Mouse (Mus musculus): ENCODE data around the gene Ubtd2. TPM values are rescaled to one million over a fixed set of nuclear protein-coding genes. Genes with fewer than 3 reads are reported as not detected.

Ubtd2 gene
- polyA plus RNA-seq, 1 experiment from 2014 or later, result 18.6 TPM

- WGBS, result 69% methylated on average over 5 of the region's 5 CpGs
- DNase-seq (ENCODE audit: low spot score) (no peak), ATAC-seq (ENCODE audit: low FRiP score, low TSS enrichment) (no peak)
- Histone ChIP-seq H3K4me1 (replicated peaks; ENCODE audit: control insufficient read depth, insufficient read depth) (no peaks in the 10 kb centered on the region), H3K9ac (ENCODE audit: low read length) (no peak overlapping the region), H3K4me2 (replicated peaks; ENCODE audit: low read depth) (no peak overlapping the region), H3K27ac (replicated peaks) (no peak overlapping the region), H3K36me3 (ENCODE audit: control insufficient read depth, insufficient read depth, low read length) (no peaks in the 10 kb centered on the region), H3K9me3 (ENCODE audit: control insufficient read depth, low read length) (no peaks in the 10 kb centered on the region), H3K27me3 (ENCODE audit: control insufficient read depth, insufficient read depth, low read length) (no peaks in the 10 kb centered on the region), H3K4me3 (ENCODE audit: low read depth, low read length) (no peak overlapping the region)
- TF ChIP-seq CTCF (IDR thresholded peaks at IDR 0.05; ENCODE audit: low read depth), result peak; percentile 32
- TF ChIP-seq EP300 (optimal IDR thresholded peaks at IDR 0.05), result no peak
Observed at GRCm38 (mm10) chr11:32475487-32476236, 20.5 kb downstream of the Ubtd2 start.

GRCm38 (mm10) chr11:32481525-32481924 lies 26.4 kb downstream of the Ubtd2 start:
- DNase-seq (ENCODE audit: low spot score) (no peak), ATAC-seq (ENCODE audit: low FRiP score, low TSS enrichment) (no peak)
- Histone ChIP-seq H3K36me3 (ENCODE audit: control insufficient read depth, insufficient read depth, low read length) (no peaks in the 10 kb centered on the region), H3K27ac (replicated peaks) (no peak overlapping the region), H3K4me3 (ENCODE audit: low read depth, low read length) (no peak overlapping the region), H3K4me1 (replicated peaks; ENCODE audit: control insufficient read depth, insufficient read depth) (no peaks in the 10 kb centered on the region), H3K4me2 (replicated peaks; ENCODE audit: low read depth) (no peak overlapping the region), H3K27me3 (ENCODE audit: control insufficient read depth, insufficient read depth, low read length) (no peaks in the 10 kb centered on the region), H3K9ac (ENCODE audit: low read length) (no peak overlapping the region), H3K9me3 (ENCODE audit: control insufficient read depth, low read length) (no peaks in the 10 kb centered on the region)
- WGBS, result 71% methylated on average over 2 of the region's 2 CpGs
- TF ChIP-seq EP300 (optimal IDR thresholded peaks at IDR 0.05) (no peak), CTCF (IDR thresholded peaks at IDR 0.05; ENCODE audit: low read depth) (no peak)

- no peaks in the 10 kb centered on the region for H3K27me3 ChIP-seq (ENCODE audit: control insufficient read depth, insufficient read depth, low read length)
- no peak overlapping the region for H3K27ac ChIP-seq (replicated peaks)
- H3K9ac ChIP-seq (ENCODE audit: low read length), result no peak overlapping the region
- DNase-seq (ENCODE audit: low spot score), result no peak
- WGBS, result 56% methylated on average over 3 of the region's 3 CpGs
- ATAC-seq (ENCODE audit: low FRiP score, low TSS enrichment), result no peak
- no peak overlapping the region for H3K4me3 ChIP-seq (ENCODE audit: low read depth, low read length)
- TF ChIP-seq CTCF (IDR thresholded peaks at IDR 0.05; ENCODE audit: low read depth), result peak; percentile 51
- no peak for TF ChIP-seq EP300 (optimal IDR thresholded peaks at IDR 0.05)
- H3K36me3 ChIP-seq (ENCODE audit: control insufficient read depth, insufficient read depth, low read length), result no peaks in the 10 kb centered on the region
- H3K4me1 ChIP-seq (replicated peaks; ENCODE audit: control insufficient read depth, insufficient read depth), result 0 out of 2 replicates have a peak, but pooled peaks cover 6% of the 10 kb centered on the region
- no peak overlapping the region for H3K4me2 ChIP-seq (replicated peaks; ENCODE audit: low read depth)
- no peaks in the 10 kb centered on the region for H3K9me3 ChIP-seq (ENCODE audit: control insufficient read depth, low read length)
Observed at GRCm38 (mm10) chr11:32485290-32485689, 30.1 kb downstream of the Ubtd2 start.

GRCm38 (mm10) chr11:32486621-32487020 lies 31.5 kb downstream of the Ubtd2 start:
- Histone ChIP-seq H3K9ac (ENCODE audit: low read length) (no peak overlapping the region), H3K4me3 (ENCODE audit: low read depth, low read length) (no peak overlapping the region), H3K4me2 (replicated peaks; ENCODE audit: low read depth) (no peak overlapping the region), H3K36me3 (ENCODE audit: control insufficient read depth, insufficient read depth, low read length) (no peaks in the 10 kb centered on the region), H3K4me1 (replicated peaks; ENCODE audit: control insufficient read depth, insufficient read depth) (0 out of 2 replicates have a peak, but pooled peaks cover 6% of the 10 kb centered on the region), H3K9me3 (ENCODE audit: control insufficient read depth, low read length) (no peaks in the 10 kb centered on the region), H3K27me3 (ENCODE audit: control insufficient read depth, insufficient read depth, low read length) (no peaks in the 10 kb centered on the region), H3K27ac (replicated peaks) (no peak overlapping the region)
- DNase-seq (ENCODE audit: low spot score) (no peak), ATAC-seq (ENCODE audit: low FRiP score, low TSS enrichment) (no peak)
- 55% methylated on average over 3 of the region's 3 CpGs for WGBS
- TF ChIP-seq CTCF (IDR thresholded peaks at IDR 0.05; ENCODE audit: low read depth), result no peak
- TF ChIP-seq EP300 (optimal IDR thresholded peaks at IDR 0.05), result no peak

- no peak for ATAC-seq (ENCODE audit: low FRiP score, low TSS enrichment)
- TF ChIP-seq CTCF (IDR thresholded peaks at IDR 0.05; ENCODE audit: low read depth), result peak; percentile 57
- TF ChIP-seq EP300 (optimal IDR thresholded peaks at IDR 0.05), result no peak
- Histone ChIP-seq H3K27me3 (ENCODE audit: control insufficient read depth, insufficient read depth, low read length) (no peaks in the 10 kb centered on the region), H3K9me3 (ENCODE audit: control insufficient read depth, low read length) (no peaks in the 10 kb centered on the region), H3K27ac (replicated peaks) (no peak overlapping the region), H3K4me3 (ENCODE audit: low read depth, low read length) (no peak overlapping the region), H3K36me3 (ENCODE audit: control insufficient read depth, insufficient read depth, low read length) (no peaks in the 10 kb centered on the region), H3K9ac (ENCODE audit: low read length) (no peak overlapping the region), H3K4me1 (replicated peaks; ENCODE audit: control insufficient read depth, insufficient read depth) (0 out of 2 replicates have a peak, but pooled peaks cover 6% of the 10 kb centered on the region), H3K4me2 (replicated peaks; ENCODE audit: low read depth) (no peak overlapping the region)
- WGBS, result 86% methylated on average over 3 of the region's 3 CpGs
- no peak for DNase-seq (ENCODE audit: low spot score)
Observed at GRCm38 (mm10) chr11:32487501-32487900, 32.3 kb downstream of the Ubtd2 start.

- ATAC-seq (ENCODE audit: low FRiP score, low TSS enrichment) (no peak), DNase-seq (ENCODE audit: low spot score) (no peak)
- H3K36me3 ChIP-seq (ENCODE audit: control insufficient read depth, insufficient read depth, low read length), result no peaks in the 10 kb centered on the region
- H3K4me3 ChIP-seq (ENCODE audit: low read depth, low read length), result no peak overlapping the region
- 0 out of 2 replicates have a peak, but pooled peaks cover 6% of the 10 kb centered on the region for H3K4me1 ChIP-seq (replicated peaks; ENCODE audit: control insufficient read depth, insufficient read depth)
- no peak overlapping the region for H3K9ac ChIP-seq (ENCODE audit: low read length)
- no peak overlapping the region for H3K4me2 ChIP-seq (replicated peaks; ENCODE audit: low read depth)
- TF ChIP-seq EP300 (optimal IDR thresholded peaks at IDR 0.05), result no peak
- no peak for TF ChIP-seq CTCF (IDR thresholded peaks at IDR 0.05; ENCODE audit: low read depth)
- H3K9me3 ChIP-seq (ENCODE audit: control insufficient read depth, low read length), result no peaks in the 10 kb centered on the region
- no peaks in the 10 kb centered on the region for H3K27me3 ChIP-seq (ENCODE audit: control insufficient read depth, insufficient read depth, low read length)
- no peak overlapping the region for H3K27ac ChIP-seq (replicated peaks)
Observed at GRCm38 (mm10) chr11:32488344-32488743, 33.2 kb downstream of the Ubtd2 start.

Data from stomach, postnatal 0 days (tissue).